Mouse (Mus musculus): ENCODE data around the gene Zfp169.

The Zfp169 gene

GRCm38 (mm10) chr13:48513003-48513929 is at the start of gene Zfp169, which contains the start of gene A830005F24Rik:
TSS of gene Zfp169 (minus strand) at chr13:48513451.
TSS of gene A830005F24Rik (plus strand) at chr13:48513570.
- DNase-seq (ENCODE audit: low spot score) = peak; percentile 92

- DNase-seq (ENCODE audit: low spot score) = no peak
Measured at GRCm38 (mm10) chr13:48562336-48562735, 49.1 kb upstream of the Zfp169 start.

- DNase-seq (ENCODE audit: low spot score) = no peak
Measured at GRCm38 (mm10) chr13:48561481-48561880, 48.2 kb upstream of the Zfp169 start.

- no peak for DNase-seq (ENCODE audit: low spot score)
Measured at GRCm38 (mm10) chr13:48555976-48556375, 42.7 kb upstream of the Zfp169 start.

GRCm38 (mm10) chr13:48554552-48554951 is 41.3 kb upstream of the Zfp169 start:
- DNase-seq (ENCODE audit: low spot score) = no peak

- no peak for DNase-seq (ENCODE audit: low spot score)
Measured at GRCm38 (mm10) chr13:48553511-48553910, 40.3 kb upstream of the Zfp169 start.

GRCm38 (mm10) chr13:48552181-48553090 is 39.2 kb upstream of the Zfp169 start:
- DNase-seq (ENCODE audit: low spot score) = no peak

- DNase-seq (ENCODE audit: low spot score) = no peak
Measured at GRCm38 (mm10) chr13:48548296-48548695, 35.0 kb upstream of the Zfp169 start.

GRCm38 (mm10) chr13:48547623-48548022 is 34.4 kb upstream of the Zfp169 start:
- no peak for DNase-seq (ENCODE audit: low spot score)

GRCm38 (mm10) chr13:48546330-48546917 is 33.2 kb upstream of the Zfp169 start:
- DNase-seq (ENCODE audit: low spot score) = peak; percentile 99

- peak; percentile 99 for DNase-seq (ENCODE audit: low spot score)
Measured at GRCm38 (mm10) chr13:48545476-48546281, 32.4 kb upstream of the Zfp169 start.

- no peak for DNase-seq (ENCODE audit: low spot score)
Measured at GRCm38 (mm10) chr13:48544867-48545266, 31.6 kb upstream of the Zfp169 start.

GRCm38 (mm10) chr13:48544391-48544790 is 31.1 kb upstream of the Zfp169 start:
- DNase-seq (ENCODE audit: low spot score) = no peak

GRCm38 (mm10) chr13:48540488-48540887 is 27.2 kb upstream of the Zfp169 start:
- no peak for DNase-seq (ENCODE audit: low spot score)

- DNase-seq (ENCODE audit: low spot score) = no peak
Measured at GRCm38 (mm10) chr13:48533441-48533840, 20.2 kb upstream of the Zfp169 start.

- peak; percentile 10 for DNase-seq (ENCODE audit: low spot score)
Measured at GRCm38 (mm10) chr13:48531448-48531847, 18.2 kb upstream of the Zfp169 start.

GRCm38 (mm10) chr13:48530685-48531084 is 17.4 kb upstream of the Zfp169 start:
- DNase-seq (ENCODE audit: low spot score) = no peak

- no peak for DNase-seq (ENCODE audit: low spot score)
Measured at GRCm38 (mm10) chr13:48529028-48529427, 15.8 kb upstream of the Zfp169 start.

- DNase-seq (ENCODE audit: low spot score) = peak; percentile 94
Measured at GRCm38 (mm10) chr13:48528123-48528871, 15.0 kb upstream of the Zfp169 start.

GRCm38 (mm10) chr13:48525745-48526144 is 12.5 kb upstream of the Zfp169 start:
- no peak for DNase-seq (ENCODE audit: low spot score)

All from embryo, embryonic 10 days (tissue).